Mouse (Mus musculus) fat pad, adult 2 months (tissue): ENCODE measurements around the gene Ascc3.

Experiments used
- DNase-seq: peaks from one replicate; pipeline ENCODE4 v3.0.0-alpha.2; 2011; ENCODE audit warnings: low read depth, low spot score; ENCODE audit errors: extremely low read depth

Gene Ascc3

GRCm38 (mm10) chr10:50592355-50593293 lies at the start of gene Ascc3:
Gene Ascc3 (plus strand): TSS chr10:50592669.
- no peak for DNase-seq

- DNase-seq = no peak
These were observed 7.7 kb upstream of the Ascc3 start for GRCm38 (mm10) chr10:50584721-50585120.

GRCm38 (mm10) chr10:50586556-50586955 lies 5.9 kb upstream of the Ascc3 start:
- no peak for DNase-seq

- no peak for DNase-seq
These were observed 902 bp downstream of the Ascc3 start for GRCm38 (mm10) chr10:50593371-50593770.

GRCm38 (mm10) chr10:50595340-50595739 lies 2.9 kb downstream of the Ascc3 start:
- DNase-seq = no peak

GRCm38 (mm10) chr10:50604919-50605318 lies 12.4 kb downstream of the Ascc3 start:
- no peak for DNase-seq

GRCm38 (mm10) chr10:50613840-50614239 lies 21.4 kb downstream of the Ascc3 start:
- DNase-seq = no peak

GRCm38 (mm10) chr10:50625874-50626273 lies 33.4 kb downstream of the Ascc3 start:
- no peak for DNase-seq

- DNase-seq = no peak
These were observed 47.1 kb downstream of the Ascc3 start for GRCm38 (mm10) chr10:50639607-50640006.

GRCm38 (mm10) chr10:50650612-50651011 lies 58.1 kb downstream of the Ascc3 start:
- DNase-seq = no peak

- no peak for DNase-seq
These were observed 61.1 kb downstream of the Ascc3 start for GRCm38 (mm10) chr10:50653551-50653950.

- no peak for DNase-seq
These were observed 64.9 kb downstream of the Ascc3 start for GRCm38 (mm10) chr10:50657352-50657751.

- DNase-seq = no peak
These were observed 79.0 kb downstream of the Ascc3 start for GRCm38 (mm10) chr10:50671517-50671916.

- DNase-seq = no peak
These were observed 97.9 kb downstream of the Ascc3 start for GRCm38 (mm10) chr10:50690324-50690723.

- DNase-seq = no peak
These were observed 106.5 kb downstream of the Ascc3 start for GRCm38 (mm10) chr10:50698836-50699433.

- DNase-seq = no peak
These were observed 109.3 kb downstream of the Ascc3 start for GRCm38 (mm10) chr10:50701736-50702135.

- no peak for DNase-seq
These were observed 109.9 kb downstream of the Ascc3 start for GRCm38 (mm10) chr10:50702361-50702760.

- DNase-seq = no peak
These were observed 111.7 kb downstream of the Ascc3 start for GRCm38 (mm10) chr10:50704202-50704601.

GRCm38 (mm10) chr10:50704898-50705297 lies 112.4 kb downstream of the Ascc3 start:
- no peak for DNase-seq

- no peak for DNase-seq
These were observed 118.8 kb downstream of the Ascc3 start for GRCm38 (mm10) chr10:50711286-50711685.

- no peak for DNase-seq
These were observed 119.3 kb downstream of the Ascc3 start for GRCm38 (mm10) chr10:50711765-50712164.

GRCm38 (mm10) chr10:50733459-50733858 lies 141.0 kb downstream of the Ascc3 start:
- DNase-seq = no peak
